Mouse (Mus musculus) CH12.LX (cell line): ENCODE measurements around the gene Hist1h2bn. TPM values are rescaled to one million over a fixed set of nuclear protein-coding genes. Genes with fewer than 3 reads are reported as not detected.

Source experiments
- DNase-seq: peaks from one replicate; pipeline ENCODE4 v3.0.0-alpha.2; 2013; ENCODE audit errors: extremely low read depth
- H3K27ac ChIP-seq: 2 replicates; pipeline ENCODE4 v1.5.1; 2012; ENCODE audit warnings: low read depth, mild to moderate bottlenecking, control low read depth, moderate library complexity; ENCODE audit not compliant: insufficient read depth
- H3K27me3 ChIP-seq: replicated peaks from 2 replicates; pipeline ENCODE3; 2012; ENCODE audit warnings: inconsistent platforms
- H3K36me3 ChIP-seq, 2 experiments: replicated peaks in 1 of 2; 2 replicates each; pipeline versions ENCODE3 to v1.6.1; 2012; ENCODE audit warnings: inconsistent platforms in 1 of 2, low read length in 1 of 2, mild to moderate bottlenecking in 1 of 2, mixed read lengths in 1 of 2, moderate library complexity in 1 of 2; ENCODE audit not compliant: control insufficient read depth in 1 of 2, insufficient read depth in 1 of 2
- H3K4me1 ChIP-seq, 2 experiments: 2 replicates each; pipeline ENCODE4 v1.6.1; 2012; ENCODE audit warnings: inconsistent platforms in 1 of 2, moderate library complexity in 1 of 2; ENCODE audit not compliant: insufficient read depth in 2 of 2, control insufficient read depth in 1 of 2
- H3K4me2 ChIP-seq: 2 replicates; pipeline ENCODE4 v1.6.1; 2012; ENCODE audit warnings: low read depth, mild to moderate bottlenecking, control low read depth; ENCODE audit not compliant: poor library complexity, insufficient read depth, severe bottlenecking
- H3K4me3 ChIP-seq, 3 experiments: fragments of 150-350 bp in 1 of 3; sonication (generic) in 1 of 3; replicated peaks in 1 of 3; 2 replicates each; pipeline versions ENCODE3 to v1.5.1; 2011 to 2012; ENCODE audit warnings: low read depth in 2 of 3, low read length in 2 of 3, mild to moderate bottlenecking in 2 of 3, moderate library complexity in 2 of 3, control low read depth in 1 of 3, improper control_type of control experiment in 1 of 3, inconsistent platforms in 1 of 3, mixed read lengths in 1 of 3; ENCODE audit not compliant: poor library complexity in 1 of 3
- H3K79me2 ChIP-seq: replicated peaks from 2 replicates; pipeline ENCODE4 v1.6.1; 2012; ENCODE audit warnings: mild to moderate bottlenecking, moderate library complexity; ENCODE audit not compliant: control insufficient read depth, poor library complexity, insufficient read depth, severe bottlenecking; ENCODE audit errors: extremely low read depth
- H3K9ac ChIP-seq: 2 replicates; pipeline ENCODE4 v1.6.1; 2012; ENCODE audit warnings: low read depth, mild to moderate bottlenecking, control low read depth, moderate library complexity; ENCODE audit not compliant: insufficient read depth
- H3K9me3 ChIP-seq: replicated peaks from 2 replicates; pipeline ENCODE3; 2012; ENCODE audit warnings: low read length, inconsistent platforms, mixed read lengths
- CTCF ChIP-seq, 2 experiments: IDR thresholded peaks in 1 of 2; conservative IDR thresholded peaks in 1 of 2; 2 replicates each; pipeline ENCODE4 v1.5.1; 2011 to 2012; ENCODE audit warnings: low read depth in 2 of 2, low read length in 2 of 2, improper control_type of control experiment in 1 of 2, inconsistent platforms in 1 of 2, mild to moderate bottlenecking in 1 of 2, moderate library complexity in 1 of 2
- EP300 ChIP-seq: IDR thresholded peaks from 2 replicates; pipeline ENCODE4 v1.6.1; 2011; ENCODE audit warnings: low read length, improper control_type of control experiment
- HCFC1 ChIP-seq: IDR thresholded peaks from 2 replicates; pipeline ENCODE4 v1.6.1; 2012; ENCODE audit warnings: low read depth, mild to moderate bottlenecking, inconsistent platforms, low read length, improper control_type of control experiment
- JUND ChIP-seq: conservative IDR thresholded peaks from 2 replicates; pipeline ENCODE4 v1.6.1; 2011; ENCODE audit warnings: low read depth, low read length, improper control_type of control experiment
- MAFK ChIP-seq: IDR thresholded peaks from 2 replicates; pipeline ENCODE4 v1.6.1; 2011; ENCODE audit warnings: low read length, improper control_type of control experiment; ENCODE audit not compliant: insufficient replicate concordance
- MAX ChIP-seq: IDR thresholded peaks from 2 replicates; pipeline ENCODE4 v1.6.1; 2011; ENCODE audit warnings: low read length, improper control_type of control experiment
- MXI1 ChIP-seq: IDR thresholded peaks from 2 replicates; pipeline ENCODE4 v1.6.1; 2011; ENCODE audit warnings: mild to moderate bottlenecking, low read depth, low read length, improper control_type of control experiment
- NELFE ChIP-seq: IDR thresholded peaks from 2 replicates; pipeline ENCODE4 v1.6.1; 2011; ENCODE audit warnings: low read depth, low read length, improper control_type of control experiment
- NRF1 ChIP-seq: IDR thresholded peaks from 2 replicates; pipeline ENCODE4 v1.6.1; 2014; ENCODE audit warnings: low read depth, mild to moderate bottlenecking, inconsistent platforms, low read length, improper control_type of control experiment, moderate library complexity
- POLR2A ChIP-seq: IDR thresholded peaks from 2 replicates; pipeline ENCODE4 v1.6.1; 2011; ENCODE audit warnings: low read depth, mild to moderate bottlenecking, improper control_type of control experiment, low read length
- POLR2AphosphoS2 ChIP-seq: IDR thresholded peaks from 2 replicates; pipeline ENCODE4 v1.6.1; 2011; ENCODE audit warnings: low read depth, low read length, improper control_type of control experiment
- TBP ChIP-seq: conservative IDR thresholded peaks from 2 replicates; pipeline ENCODE4 v1.6.1; 2011; ENCODE audit warnings: low read depth, low read length, improper control_type of control experiment
- dilution Hi-C: fragments of 300-500 bp; cut with MboI; formaldehyde crosslinking; loops from 2 replicates; pipeline ENCODE4 v1.14.3; 2020; ENCODE audit warnings: low sequenced_read_pairs; ENCODE audit not compliant: extremely low pct_unique_long_range_greater_than_20kb, extremely low pct_ligation_motif_present
- in situ Hi-C: fragments of 300-500 bp; cut with MboI; formaldehyde crosslinking; loops from 3 replicates; pipeline ENCODE4 v1.14.3; 2019; ENCODE audit warnings: low sequenced_read_pairs, low pct_ligation_motif_present, low pct_unique_long_range_greater_than_20kb, mixed read lengths
- polyA plus RNA-seq: library from polyadenylated mRNA; unstranded; fragments of >175 nt; gene quantifications from 2 replicates; pipeline ENCODE4 v1.2.1, GENCODE M21; 2012; ENCODE audit warnings: low read depth; ENCODE audit not compliant: insufficient read length
- total RNA-seq, 2 experiments: library from RNA; depleted of rRNA; stranded (reverse); fragments of 300-350 nt in 1 of 2; fragments of >200 nt in 1 of 2; gene quantifications; 2 replicates each; pipeline ENCODE4 v1.2.3; 2012 to 2014

The Hist1h2bn gene
- total and polyA plus RNA-seq, 3 experiments: 2.6 to 1,563 (median 24.0) TPM

- Histone ChIP-seq H3K4me3 (no peak overlapping the region), H3K79me2 (no peaks in the 10 kb centered on the region), H3K27ac (no peak overlapping the region), H3K9ac (no peak overlapping the region), H3K4me2 (no peak overlapping the region), H3K27me3 (no peaks in the 10 kb centered on the region)
- in situ Hi-C loops: loop anchor here (25.0 kb wide), 1 partner anchor 1834 kb away; the partner anchor contains the start of genes Hist1h1d, Hist1h2ad, Hist1h2ae and Hist1h2bf
- TF ChIP-seq POLR2A: no peak
- TF ChIP-seq JUND: no peak
- TF ChIP-seq MAX: no peak
- no peak for TF ChIP-seq NRF1
- TF ChIP-seq, all 38 proteins: peak for 0
- Histone ChIP-seq H3K36me3 (no peaks in the 10 kb centered on the region), H3K9me3 (no peaks in the 10 kb centered on the region), H3K4me1 (peaks cover under 1 to 7% of the 10 kb centered on the region in 2 experiments; a peak in 3 of 4 replicates)
- DNase-seq: no peak
- dilution Hi-C loops: no loop called here
Measured at GRCm38 (mm10) chr13:21727948-21728572, 25.9 kb upstream of the Hist1h2bn start.

- no peaks in the 10 kb centered on the region for H3K9me3 ChIP-seq
- no peak overlapping the region for H3K4me2 ChIP-seq
- H3K36me3 ChIP-seq: no peaks in the 10 kb centered on the region
- dilution Hi-C loops: no loop called here
- no peak overlapping the region for H3K4me3 ChIP-seq
- in situ Hi-C loops: loop anchor here (25.0 kb wide), 1 partner anchor 1833 kb away; the partner anchor contains the start of genes Hist1h1d, Hist1h2ad, Hist1h2ae and Hist1h2bf
- DNase-seq: no peak
- H3K9ac ChIP-seq: no peak overlapping the region
- TF ChIP-seq TBP (no peak), EP300 (no peak), HCFC1 (no peak), NRF1 (no peak), NELFE (no peak), MXI1 (no peak), POLR2AphosphoS2 (no peak)
- H3K79me2 ChIP-seq: no peaks in the 10 kb centered on the region
- H3K27ac ChIP-seq: no peak overlapping the region
- H3K4me1 ChIP-seq: peaks cover 7 to 18% of the 10 kb centered on the region in 2 experiments; a peak in 3 of 4 replicates
- no peaks in the 10 kb centered on the region for H3K27me3 ChIP-seq
Measured at GRCm38 (mm10) chr13:21729544-21729943, 24.4 kb upstream of the Hist1h2bn start.

GRCm38 (mm10) chr13:21733466-21733865, 20.5 kb upstream of the Hist1h2bn start:
- peak in 1 of 2 experiments; percentile 44; a peak in 2 of 4 replicates for TF ChIP-seq CTCF (conservative IDR thresholded peaks at IDR 0.05 in 1 of 2, IDR thresholded peaks at IDR 0.05 in 1 of 2; ENCODE audit: low read depth in 2 of 2, low read length in 2 of 2)
- TF ChIP-seq MAFK: no peak
- TF ChIP-seq, all 38 proteins: peak for 1
- in situ Hi-C loops (loop anchor here (25.0 kb wide), 1 partner anchor 1829 kb away; the partner anchor contains the start of genes Hist1h1d, Hist1h2ad, Hist1h2ae and Hist1h2bf), dilution Hi-C loops (no loop called here)
- no peaks in the 10 kb centered on the region for H3K27me3 ChIP-seq
- no peaks in the 10 kb centered on the region for H3K79me2 ChIP-seq
- peaks cover 7 to 26% of the 10 kb centered on the region in 2 experiments; a peak in 3 of 4 replicates for H3K4me1 ChIP-seq
- no peak overlapping the region for H3K4me2 ChIP-seq
- no peaks in the 10 kb centered on the region for H3K36me3 ChIP-seq
- no peak overlapping the region for H3K4me3 ChIP-seq
- no peaks in the 10 kb centered on the region for H3K9me3 ChIP-seq
- H3K9ac ChIP-seq: no peak overlapping the region
- H3K27ac ChIP-seq: peak overlapping the region; percentile 27
- DNase-seq: peak; percentile 61
